Comparison of ENCODE assay signal across 10 mouse cellular contexts in the genomic region with DNA sequence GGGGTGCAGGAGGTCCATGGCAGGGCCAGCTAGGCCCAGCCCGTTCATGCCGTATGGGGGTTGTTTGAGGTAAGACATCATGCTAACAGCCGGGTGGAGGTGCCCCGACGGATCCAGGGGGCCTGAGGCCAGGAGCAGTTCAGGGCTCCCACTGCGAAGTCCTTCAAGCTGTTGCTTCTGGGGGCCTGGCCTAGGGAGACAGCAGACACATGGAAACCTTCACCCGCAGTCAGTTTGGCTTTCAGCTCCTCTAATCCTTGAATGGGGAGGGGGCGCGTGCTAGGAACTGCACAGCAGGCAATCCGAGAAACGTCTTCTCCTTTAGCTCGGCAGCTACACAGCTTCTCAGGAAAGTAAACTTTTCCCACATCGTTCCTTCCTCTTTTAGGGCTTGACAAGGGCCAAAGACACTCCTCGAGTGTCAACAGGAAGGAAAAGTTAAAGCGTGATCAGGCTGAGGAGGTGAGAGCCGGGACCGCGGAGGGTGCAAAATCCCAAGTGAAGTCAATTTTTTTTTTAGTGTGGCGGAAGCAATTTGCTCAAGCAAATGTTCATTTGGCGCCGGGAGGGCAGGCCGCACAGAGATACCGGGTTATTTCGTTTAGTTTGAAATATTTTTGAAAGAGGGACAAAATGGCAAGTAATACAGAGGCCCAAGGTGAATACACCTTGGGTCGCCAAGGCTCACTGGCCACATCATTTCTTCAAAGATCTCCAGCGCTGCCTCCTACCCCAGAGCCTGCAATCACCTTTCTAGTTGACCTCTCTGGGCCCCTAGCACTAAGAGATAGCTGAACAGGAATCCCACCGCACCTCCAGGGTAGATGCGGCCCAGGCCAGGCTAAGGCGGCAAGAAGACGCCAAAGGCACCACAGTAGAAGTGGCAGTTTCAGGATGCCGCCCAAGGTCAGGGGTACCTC. TPM values are rescaled to one million over a fixed set of nuclear protein-coding genes. Genes with fewer than 3 reads are reported as not detected.
A peak's percentile ranks its signal among the peaks of the same experiment; 100 is the strongest.
DNase-seq lines count a peak whose midpoint lies in the region; ATAC-seq and TF ChIP-seq lines count a peak whose summit lies in the region.
"Had no signal": no experiment of that assay in that cellular context is flagged by ENCODE, and none has a peak within 500 bp of the region (broad histone marks: within the 10 kb centered on the region; RNA-seq: fewer than 3 reads in every experiment).

No protein-coding gene starts in this region.

- no peaks in the 10 kb centered on the region for H3K9me3 ChIP-seq in E14TG2a.4 (ENCODE audit: low read length)
- H3K9me3 ChIP-seq in limb, embryonic 12.5 days = no peaks in the 10 kb centered on the region
- H3K9me3 ChIP-seq in kidney, embryonic 16.5 days (ENCODE audit: low read length) = no peaks in the 10 kb centered on the region

- 2% methylated on average over 31 of the region's 31 CpGs for WGBS in limb, embryonic 12.5 days
- 5% methylated on average over 31 of the region's 31 CpGs for WGBS in kidney, embryonic 16.5 days

- no peak for TF ChIP-seq CTCF in E14TG2a.4 (conservative IDR thresholded peaks at IDR 0.05; ENCODE audit: low read length)

- H3K9ac ChIP-seq in limb, embryonic 12.5 days (replicated peaks) = no peak overlapping the region
- no peak overlapping the region for H3K9ac ChIP-seq in kidney, embryonic 16.5 days (replicated peaks; ENCODE audit: low read length)

- peaks cover 70% of the 10 kb centered on the region for H3K4me1 ChIP-seq in E14TG2a.4 (replicated peaks; ENCODE audit: low read depth, low read length)
- H3K4me1 ChIP-seq in limb, embryonic 12.5 days (replicated peaks) = peaks cover 53% of the 10 kb centered on the region
- peaks cover 32% of the 10 kb centered on the region for H3K4me1 ChIP-seq in kidney, embryonic 16.5 days (ENCODE audit: insufficient read depth, low read length)

- H3K27me3 ChIP-seq in E14TG2a.4 (ENCODE audit: insufficient read depth, low read length) = peaks cover 96% of the 10 kb centered on the region
- H3K27me3 ChIP-seq in limb, embryonic 12.5 days = peaks cover 98% of the 10 kb centered on the region
- H3K27me3 ChIP-seq in kidney, embryonic 16.5 days (ENCODE audit: insufficient read depth, low read length) = peaks cover 99% of the 10 kb centered on the region

- H3K36me3 ChIP-seq in E14TG2a.4 (ENCODE audit: insufficient read depth, low read length) = no peaks in the 10 kb centered on the region
- H3K36me3 ChIP-seq in limb, embryonic 12.5 days = no peaks in the 10 kb centered on the region
- H3K36me3 ChIP-seq in kidney, embryonic 16.5 days (ENCODE audit: insufficient read depth, low read length) = no peaks in the 10 kb centered on the region

- peak overlapping the region; percentile 82 for H3K4me3 ChIP-seq in E14TG2a.4 (replicated peaks; ENCODE audit: low read length)
- peak overlapping the region; percentile 56; the same call in 1 of the 2 replicates for H3K4me3 ChIP-seq in limb, embryonic 12.5 days (replicated peaks)
- H3K4me3 ChIP-seq in kidney, embryonic 16.5 days (ENCODE audit: low read length) = no peak overlapping the region

- ATAC-seq in limb, embryonic 12.5 days (ENCODE audit: insufficient number of reproducible peaks, insufficient read depth, low FRiP score, low TSS enrichment, low read depth) = no peak
- no peak for ATAC-seq in kidney, embryonic 16.5 days (ENCODE audit: low FRiP score, low TSS enrichment)

- H3K4me2 ChIP-seq in limb, embryonic 12.5 days = 0 out of 2 replicates have a peak overlapping the region, but pooled peaks have one; percentile 2
- H3K4me2 ChIP-seq in kidney, embryonic 16.5 days (replicated peaks; ENCODE audit: low read depth, low read length) = no peak overlapping the region

- peak; percentile 7 for DNase-seq in kidney, adult 11 months
- DNase-seq in kidney, postnatal 25 days = no peak
- peak; percentile 39 for DNase-seq in embryo, embryonic 11 days
- no peak for DNase-seq in adrenal gland, postnatal 14 days
- DNase-seq in layer of hippocampus, adult 9-10 months (ENCODE audit: low spot score) = no peak

- no peak overlapping the region for H3K27ac ChIP-seq in limb, embryonic 12.5 days
- no peak overlapping the region for H3K27ac ChIP-seq in kidney, embryonic 16.5 days (ENCODE audit: low read length)
- H3K27ac ChIP-seq: macrophage had no signal

RNA-seq across cellular contexts. Expression of a gene that starts 3.0 kb away (rescaled TPM):
- 0.97 and 1.1 TPM in 2 replicates for polyA plus RNA-seq in limb, embryonic 12.5 days (2016; fragmentation: Nextera tagmentation; extraction: Ambion mirVana)
- not detected in 2 replicates for total RNA-seq in adrenal gland, postnatal 14 days (2021)
- polyA plus RNA-seq in kidney, embryonic 16.5 days (2015; fragmentation: Nextera tagmentation; extraction: Ambion mirVana) = not detected in 2 replicates
- total RNA-seq: hematopoietic stem cell, adult 5-6 weeks had no signal
- polyA plus RNA-seq: macrophage had no signal

Comparison
In these comparisons a context has a peak if more than half of its experiments do, and no peak if none do; other contexts are left out.
1. DNase-seq: peak in kidney, adult 11 months (single experiment) and embryo, embryonic 11 days (single experiment); none in kidney, postnatal 25 days (0 of 2), adrenal gland, postnatal 14 days (single experiment) and layer of hippocampus, adult 9-10 months (single experiment).